Comparison of ENCODE assay signal across 21 mouse cellular contexts in genomic region chr6:14754901-14755591, GRCm38 (mm10). TPM values are rescaled to one million over a fixed set of nuclear protein-coding genes. Genes with fewer than 3 reads are reported as not detected.
DNase-seq lines count a peak whose midpoint lies in the region; ATAC-seq and TF ChIP-seq lines count a peak whose summit lies in the region.
"Had no signal": no experiment of that assay in that cellular context is flagged by ENCODE, and none has a peak within 500 bp of the region (broad histone marks: within the 10 kb centered on the region; RNA-seq: fewer than 3 reads in every experiment).

Gene Ppp1r3a, minus strand, starts transcription at chr6:14755274.

- peak within 1 kb of the TSS; percentile 54 for H3K4me2 ChIP-seq in heart, embryonic 12.5 days
- H3K4me2 ChIP-seq in hindbrain, embryonic 12.5 days (replicated peaks), result no peak within 1 kb of the TSS
- H3K4me2 ChIP-seq: limb, embryonic 15.5 days; midbrain, embryonic 13.5 days; neural tube, embryonic 15.5 days had no signal

- no peaks in the 10 kb centered on the region for H3K9me3 ChIP-seq in heart, embryonic 12.5 days (replicated peaks)
- no peaks in the 10 kb centered on the region for H3K9me3 ChIP-seq in hindbrain, embryonic 12.5 days (replicated peaks)
- H3K9me3 ChIP-seq: limb, embryonic 15.5 days; midbrain, embryonic 13.5 days; neural tube, embryonic 15.5 days had no signal

- TF ChIP-seq CTCF in gastrocnemius, adult 2 months (IDR thresholded peaks at IDR 0.05), result no peak

- ATAC-seq in heart, embryonic 12.5 days (ENCODE audit: insufficient number of reproducible peaks, low FRiP score), result peak; percentile 45; the same call in 1 of the 2 replicates
- no peak for ATAC-seq in hindbrain, embryonic 12.5 days (ENCODE audit: low FRiP score)
- no peak for ATAC-seq in megakaryocyte-erythroid progenitor cell, adult 5-6 weeks (replicated peaks; ENCODE audit: low FRiP score, low TSS enrichment, poor library complexity, severe bottlenecking)
- ATAC-seq: forebrain, embryonic 16.5 days; liver, postnatal 0 days; midbrain, embryonic 13.5 days had no signal

- WGBS in heart, embryonic 12.5 days, result 42% methylated on average over 7 of the region's 7 CpGs
- WGBS in hindbrain, embryonic 12.5 days, result 87% methylated on average over 7 of the region's 7 CpGs

- intact Hi-C loops in gastrocnemius, adult 2 months (cut with DNase I), result loop anchor here (5.0 kb wide), 3 partner anchors 43 to 228 kb away; no protein-coding TSS in a partner anchor
- intact Hi-C loops in heart, postnatal 25 days (cut with DNase I), result loop anchor here (10.0 kb wide), 1 partner anchor 170 kb away; no protein-coding TSS in a partner anchor
- intact Hi-C loops in left cerebral cortex, postnatal 10 days (cut with DNase I), result no loop called here

- peak within 1 kb of the TSS; percentile 40; the same call in 1 of the 2 replicates for H3K9ac ChIP-seq in heart, embryonic 12.5 days
- H3K9ac ChIP-seq in hindbrain, embryonic 12.5 days, result no peak within 1 kb of the TSS
- H3K9ac ChIP-seq: limb, embryonic 15.5 days; liver, postnatal 0 days; midbrain, embryonic 13.5 days; neural tube, embryonic 15.5 days had no signal

- H3K4me3 ChIP-seq in gastrocnemius, adult 2 months, result peak within 1 kb of the TSS; percentile 80
- H3K4me3 ChIP-seq in heart, embryonic 12.5 days, result peak within 1 kb of the TSS; percentile 43
- no peak within 1 kb of the TSS for H3K4me3 ChIP-seq in hindbrain, embryonic 12.5 days
- H3K4me3 ChIP-seq: limb, embryonic 15.5 days; midbrain, embryonic 13.5 days; neural tube, embryonic 15.5 days had no signal

- peak; percentile 53 for DNase-seq in gastrocnemius, adult 2 months
- no peak for DNase-seq in gastrocnemius, postnatal 4 days (ENCODE audit: low spot score in 2 of 2)
- no peak for DNase-seq in heart, postnatal 25 days (ENCODE audit: low spot score)
- no peak for DNase-seq in left cerebral cortex, postnatal 10 days (ENCODE audit: extremely low spot score in 1 of 2, low spot score in 2 of 2)
- no peak for DNase-seq in kidney, postnatal 25 days
- DNase-seq: adrenal gland, postnatal 25 days; cerebellum, adult 18-20 months; kidney, adult 2 months; kidney, postnatal 36 days; liver, postnatal 0 days; right cerebral cortex, postnatal 25 days; thymus, postnatal 4 days had no signal

- H3K36me3 ChIP-seq in heart, embryonic 12.5 days, result no peaks in the 10 kb centered on the region
- H3K36me3 ChIP-seq in hindbrain, embryonic 12.5 days, result no peaks in the 10 kb centered on the region
- H3K36me3 ChIP-seq: limb, embryonic 15.5 days; midbrain, embryonic 13.5 days; neural tube, embryonic 15.5 days had no signal

- H3K27ac ChIP-seq in gastrocnemius, adult 2 months, result peak within 1 kb of the TSS; percentile 93
- H3K27ac ChIP-seq in heart, embryonic 12.5 days (ENCODE audit: poor library complexity, severe bottlenecking), result peak within 1 kb of the TSS; percentile 86
- no peak within 1 kb of the TSS for H3K27ac ChIP-seq in hindbrain, embryonic 12.5 days
- H3K27ac ChIP-seq: limb, embryonic 15.5 days; midbrain, embryonic 13.5 days; neural tube, embryonic 15.5 days had no signal

- H3K4me1 ChIP-seq in heart, embryonic 12.5 days (replicated peaks), result no peaks in the 10 kb centered on the region
- H3K4me1 ChIP-seq in hindbrain, embryonic 12.5 days, result no peaks in the 10 kb centered on the region
- H3K4me1 ChIP-seq: limb, embryonic 15.5 days; midbrain, embryonic 13.5 days; neural tube, embryonic 15.5 days had no signal

- H3K27me3 ChIP-seq in heart, embryonic 12.5 days (replicated peaks), result no peaks in the 10 kb centered on the region
- no peaks in the 10 kb centered on the region for H3K27me3 ChIP-seq in hindbrain, embryonic 12.5 days
- H3K27me3 ChIP-seq: limb, embryonic 15.5 days; midbrain, embryonic 13.5 days; neural tube, embryonic 15.5 days had no signal

RNA-seq across cellular contexts. Expression of gene Ppp1r3a, which starts in this region (rescaled TPM):
- total RNA-seq in gastrocnemius, adult 2 months (2021), result 100 to 1,000 TPM; 226 to 230 TPM
- 100 to 1,000 TPM in 1 of 2 experiments, 10 to 100 TPM in 1; 97.2 to 114 TPM for total RNA-seq in gastrocnemius, postnatal 4 days (2021)
- polyA plus RNA-seq in heart, embryonic 12.5 days (2016; fragmentation: Nextera tagmentation; extraction: Ambion mirVana), result 5.3 and 5.9 TPM in 2 replicates
- 10 to 100 TPM; 65.5 to 69.7 TPM for total RNA-seq in heart, postnatal 25 days (2021)
- polyA plus RNA-seq in hindbrain, embryonic 12.5 days (2016; fragmentation: Nextera tagmentation; extraction: Ambion mirVana), result 0.08 TPM in 1 of 2 replicates, not detected in the other
- not detected for total RNA-seq in left cerebral cortex, postnatal 10 days (2021)
- total RNA-seq in megakaryocyte-erythroid progenitor cell, adult 5-6 weeks (2014; fragmentation: Nextera tagmentation), result not detected in 2 replicates
- total RNA-seq in megakaryocyte-erythroid progenitor cell, adult 5-6 weeks (2017), result not detected in 2 replicates
- total RNA-seq: adrenal gland, postnatal 25 days; layer of hippocampus, postnatal 14 days; left cerebral cortex, postnatal 25 days had no signal
- polyA plus RNA-seq: forebrain, embryonic 16.5 days; midbrain, embryonic 13.5 days had no signal

Comparison
In these comparisons a context has a peak if more than half of its experiments do, and no peak if none do; other contexts are left out.
1. RNA of gene Ppp1r3a (total RNA-seq): 226 to 230 TPM in gastrocnemius, adult 2 months, 97.2 to 114 TPM in gastrocnemius, postnatal 4 days and 65.5 to 69.7 TPM in heart, postnatal 25 days; not detected in left cerebral cortex, postnatal 10 days and not detected in megakaryocyte-erythroid progenitor cell, adult 5-6 weeks; every median in the first group is over 10 times any median in the second.